In the genomic region with DNA sequence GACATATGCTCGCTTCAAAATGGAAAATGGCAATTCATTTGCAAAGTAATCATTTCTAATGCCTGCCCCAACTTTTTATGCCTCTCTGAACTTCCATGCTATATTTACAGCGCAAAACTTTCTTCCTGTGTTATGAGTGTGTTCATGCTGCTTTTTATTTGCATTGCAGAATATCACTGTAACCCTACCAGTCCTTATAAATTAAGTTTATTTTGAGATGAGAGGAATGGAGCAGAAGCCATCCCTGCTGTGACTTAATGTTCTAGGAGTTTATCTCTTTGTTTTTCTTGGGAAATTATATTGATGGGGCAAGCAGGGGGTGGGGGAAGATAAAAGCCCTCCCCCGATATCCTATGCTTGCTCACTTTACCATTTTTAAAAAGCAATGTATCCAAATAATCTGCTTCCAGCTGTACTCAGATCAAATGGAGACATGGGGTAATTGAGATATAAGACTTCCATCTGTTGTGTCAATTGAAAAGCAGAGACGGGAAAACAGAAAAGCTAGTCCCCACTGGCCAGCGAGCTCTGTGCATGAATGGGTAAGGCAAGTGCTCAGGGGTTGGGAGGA, we compare ENCODE assay signal across 17 mouse cellular contexts.
"Had no signal": no experiment of that assay in that cellular context is flagged by ENCODE, and none has a peak within 500 bp of the region (broad histone marks: within the 10 kb centered on the region; RNA-seq: fewer than 3 reads in every experiment).

No protein-coding gene starts in this region.

- H3K4me1 ChIP-seq: liver, embryonic 13.5 days; liver, embryonic 15.5 days; midbrain, embryonic 13.5 days; midbrain, embryonic 15.5 days; neural tube, embryonic 13.5 days; stomach, embryonic 15.5 days had no signal

- H3K4me2 ChIP-seq: liver, embryonic 11.5 days; liver, embryonic 13.5 days; liver, embryonic 15.5 days; midbrain, embryonic 11.5 days; midbrain, embryonic 13.5 days; midbrain, embryonic 15.5 days; neural tube, embryonic 13.5 days; stomach, embryonic 15.5 days had no signal

- H3K4me3 ChIP-seq: liver, embryonic 13.5 days; liver, embryonic 15.5 days; midbrain, embryonic 13.5 days; midbrain, embryonic 15.5 days; neural tube, embryonic 13.5 days; stomach, embryonic 15.5 days had no signal

- H3K9me3 ChIP-seq: liver, embryonic 13.5 days; liver, embryonic 15.5 days; midbrain, embryonic 13.5 days; midbrain, embryonic 15.5 days; stomach, embryonic 15.5 days had no signal

- H3K9ac ChIP-seq: liver, embryonic 13.5 days; liver, embryonic 15.5 days; liver, postnatal 0 days; midbrain, embryonic 13.5 days; midbrain, embryonic 15.5 days; neural tube, embryonic 13.5 days; stomach, embryonic 15.5 days had no signal

- H3K36me3 ChIP-seq: liver, embryonic 13.5 days; liver, embryonic 15.5 days; midbrain, embryonic 13.5 days; midbrain, embryonic 15.5 days; neural tube, embryonic 13.5 days; stomach, embryonic 15.5 days had no signal

- H3K27me3 ChIP-seq: liver, embryonic 13.5 days; liver, embryonic 15.5 days; midbrain, embryonic 13.5 days; midbrain, embryonic 15.5 days; neural tube, embryonic 13.5 days; stomach, embryonic 15.5 days had no signal

- H3K27ac ChIP-seq: liver, embryonic 13.5 days; liver, embryonic 15.5 days; macrophage; midbrain, embryonic 13.5 days; midbrain, embryonic 15.5 days; neural tube, embryonic 13.5 days; stomach, embryonic 15.5 days; stomach, postnatal 0 days had no signal

- ATAC-seq: liver, postnatal 0 days; midbrain, embryonic 13.5 days; midbrain, embryonic 15.5 days had no signal

- DNase-seq: liver; liver, embryonic 13.5 days; liver, postnatal 0 days; lung, postnatal 14 days; right cerebral cortex, postnatal 14 days; thymus, adult 2 months; thymus, postnatal 25 days; thymus, postnatal 4 days had no signal
